Mouse (Mus musculus) C2C12 (cell line): ENCODE results near the gene Pafah1b3. TPM values are rescaled to one million over a fixed set of nuclear protein-coding genes. Genes with fewer than 3 reads are reported as not detected.

Experiments used
- H3K27me3 ChIP-seq: one replicate; pipeline ENCODE4 v1.6.1; 2011; ENCODE audit not compliant: control insufficient read depth, insufficient read depth, insufficient read length
- H3K36me3 ChIP-seq: one replicate; pipeline ENCODE4 v1.6.1; 2011; ENCODE audit not compliant: control insufficient read depth, insufficient read depth
- H3K4me3 ChIP-seq: one replicate; pipeline ENCODE4 v1.5.1; 2011; ENCODE audit warnings: mild to moderate bottlenecking, control low read depth; ENCODE audit not compliant: poor library complexity, insufficient read depth, severe bottlenecking
- H3K79me2 ChIP-seq: one replicate; pipeline ENCODE4 v1.6.1; 2011; ENCODE audit not compliant: control insufficient read depth, insufficient read depth
- H3K79me3 ChIP-seq: one replicate; pipeline ENCODE4 v1.6.1; 2011; ENCODE audit warnings: low read depth, control low read depth
- H3ac ChIP-seq: one replicate; pipeline ENCODE3; 2011; ENCODE audit warnings: low read depth; ENCODE audit not compliant: control insufficient read depth, insufficient read length
- CEBPB ChIP-seq: IDR thresholded peaks from one replicate; pipeline ENCODE4 v1.6.1; 2011; ENCODE audit warnings: low read depth, mild to moderate bottlenecking, control low read depth, moderate library complexity
- CTCF ChIP-seq: IDR thresholded peaks from one replicate; pipeline ENCODE4 v1.5.1; 2011; ENCODE audit not compliant: control insufficient read depth, insufficient read depth, insufficient read length
- FOSL1 ChIP-seq: IDR thresholded peaks from one replicate; pipeline ENCODE4 v1.8.0; 2011; ENCODE audit warnings: mild to moderate bottlenecking, low read length; ENCODE audit not compliant: poor library complexity, insufficient read depth, severe bottlenecking
- MAX ChIP-seq: IDR thresholded peaks from one replicate; pipeline ENCODE4 v1.6.1; 2011; ENCODE audit warnings: mild to moderate bottlenecking, control low read depth
- MYOD1 ChIP-seq: IDR thresholded peaks from one replicate; pipeline ENCODE4 v1.6.1; 2011; ENCODE audit warnings: low read depth; ENCODE audit not compliant: control insufficient read depth, insufficient read length
- MYOG ChIP-seq: IDR thresholded peaks from one replicate; pipeline ENCODE4 v1.6.1; 2011; ENCODE audit not compliant: control insufficient read depth, insufficient read length; ENCODE audit errors: extremely low read depth
- USF1 ChIP-seq: IDR thresholded peaks from one replicate; pipeline ENCODE4 v1.6.1; 2011; ENCODE audit warnings: low read depth, mild to moderate bottlenecking, control low read depth, moderate library complexity
- polyA plus RNA-seq: library from polyadenylated mRNA; unstranded; fragments of >200 nt; fragmentation: generic; extraction: Trizol; gene quantifications from one replicate; pipeline ENCODE4 v1.2.1, GENCODE M21; 2012; ENCODE audit warnings: missing spikeins

The Pafah1b3 gene
- polyA plus RNA-seq, 1 experiment, result 90.8 TPM

- no peak for TF ChIP-seq MAX
- no peak for TF ChIP-seq MYOD1
- no peak for TF ChIP-seq USF1
- no peak for TF ChIP-seq CEBPB
- TF ChIP-seq FOSL1, result no peak
- TF ChIP-seq CTCF, result no peak
- no peak for TF ChIP-seq MYOG
- Histone ChIP-seq H3K79me3 (peaks cover 3% of the 10 kb centered on the region), H3K36me3 (peaks cover 55% of the 10 kb centered on the region), H3K27me3 (no peaks in the 10 kb centered on the region), H3K4me3 (no peak overlapping the region), H3ac (no peak overlapping the region), H3K79me2 (no peaks in the 10 kb centered on the region)
These were observed 6.9 kb downstream of the Pafah1b3 start for GRCm38 (mm10) chr7:25290911-25291310.

GRCm38 (mm10) chr7:25290463-25290862, 7.3 kb downstream of the Pafah1b3 start:
- H3K79me2 ChIP-seq, result no peaks in the 10 kb centered on the region
- H3K4me3 ChIP-seq, result no peak overlapping the region
- peaks cover 58% of the 10 kb centered on the region for H3K36me3 ChIP-seq
- H3K79me3 ChIP-seq, result peaks cover 3% of the 10 kb centered on the region
- TF ChIP-seq MYOD1, result no peak
- no peak for TF ChIP-seq MAX
- no peak for TF ChIP-seq CTCF
- no peak for TF ChIP-seq CEBPB
- TF ChIP-seq FOSL1, result no peak
- TF ChIP-seq MYOG, result no peak
- no peak for TF ChIP-seq USF1
- H3ac ChIP-seq, result no peak overlapping the region
- no peaks in the 10 kb centered on the region for H3K27me3 ChIP-seq

- TF ChIP-seq CTCF (no peak), MAX (no peak), MYOD1 (no peak), CEBPB (no peak), USF1 (no peak), FOSL1 (no peak), MYOG (no peak)
- Histone ChIP-seq H3K27me3 (no peaks in the 10 kb centered on the region), H3K79me2 (peaks cover 3% of the 10 kb centered on the region), H3K4me3 (no peak overlapping the region), H3K79me3 (peaks cover 3% of the 10 kb centered on the region), H3ac (no peak overlapping the region), H3K36me3 (peaks cover 58% of the 10 kb centered on the region)
These were observed 7.9 kb downstream of the Pafah1b3 start for GRCm38 (mm10) chr7:25289925-25290324.

- Histone ChIP-seq H3K79me2 (peaks cover 15% of the 10 kb centered on the region), H3K79me3 (peaks cover 7% of the 10 kb centered on the region), H3ac (no peak overlapping the region), H3K27me3 (no peaks in the 10 kb centered on the region), H3K4me3 (no peak overlapping the region), H3K36me3 (peaks cover 53% of the 10 kb centered on the region)
- TF ChIP-seq USF1, result no peak
- TF ChIP-seq CEBPB, result no peak
- no peak for TF ChIP-seq FOSL1
- no peak for TF ChIP-seq MAX
- TF ChIP-seq MYOD1, result no peak
- no peak for TF ChIP-seq CTCF
- TF ChIP-seq MYOG, result no peak
These were observed 9.1 kb downstream of the Pafah1b3 start for GRCm38 (mm10) chr7:25288721-25289120.

GRCm38 (mm10) chr7:25288011-25288410, 9.8 kb downstream of the Pafah1b3 start:
- TF ChIP-seq MAX, result no peak
- no peaks in the 10 kb centered on the region for H3K27me3 ChIP-seq
- peaks cover 53% of the 10 kb centered on the region for H3K36me3 ChIP-seq

GRCm38 (mm10) chr7:25286989-25287388, 10.8 kb downstream of the Pafah1b3 start:
- TF ChIP-seq CEBPB, result no peak
- TF ChIP-seq FOSL1, result no peak
- no peak for TF ChIP-seq MYOG
- no peak for TF ChIP-seq MAX
- TF ChIP-seq MYOD1, result no peak
- no peak for TF ChIP-seq USF1
- no peak overlapping the region for H3K4me3 ChIP-seq
- H3K36me3 ChIP-seq, result peaks cover 52% of the 10 kb centered on the region
- H3K79me2 ChIP-seq, result peaks cover 27% of the 10 kb centered on the region
- no peak overlapping the region for H3ac ChIP-seq
- H3K27me3 ChIP-seq, result no peaks in the 10 kb centered on the region
- H3K79me3 ChIP-seq, result peaks cover 16% of the 10 kb centered on the region

More at GRCm38 (mm10) chr7:25288011-25288410, 9.8 kb downstream of the Pafah1b3 start:
- Histone ChIP-seq H3K79me2 (peaks cover 22% of the 10 kb centered on the region), H3K79me3 (peaks cover 14% of the 10 kb centered on the region), H3ac (no peak overlapping the region), H3K4me3 (no peak overlapping the region)
